Mouse (Mus musculus): ENCODE measurements around the gene Sys1. TPM values are rescaled to one million over a fixed set of nuclear protein-coding genes. Genes with fewer than 3 reads are reported as not detected.

The Sys1 gene
- total RNA-seq, 2 experiments from 2014 or later: 23.0 to 24.6 TPM

DNA sequence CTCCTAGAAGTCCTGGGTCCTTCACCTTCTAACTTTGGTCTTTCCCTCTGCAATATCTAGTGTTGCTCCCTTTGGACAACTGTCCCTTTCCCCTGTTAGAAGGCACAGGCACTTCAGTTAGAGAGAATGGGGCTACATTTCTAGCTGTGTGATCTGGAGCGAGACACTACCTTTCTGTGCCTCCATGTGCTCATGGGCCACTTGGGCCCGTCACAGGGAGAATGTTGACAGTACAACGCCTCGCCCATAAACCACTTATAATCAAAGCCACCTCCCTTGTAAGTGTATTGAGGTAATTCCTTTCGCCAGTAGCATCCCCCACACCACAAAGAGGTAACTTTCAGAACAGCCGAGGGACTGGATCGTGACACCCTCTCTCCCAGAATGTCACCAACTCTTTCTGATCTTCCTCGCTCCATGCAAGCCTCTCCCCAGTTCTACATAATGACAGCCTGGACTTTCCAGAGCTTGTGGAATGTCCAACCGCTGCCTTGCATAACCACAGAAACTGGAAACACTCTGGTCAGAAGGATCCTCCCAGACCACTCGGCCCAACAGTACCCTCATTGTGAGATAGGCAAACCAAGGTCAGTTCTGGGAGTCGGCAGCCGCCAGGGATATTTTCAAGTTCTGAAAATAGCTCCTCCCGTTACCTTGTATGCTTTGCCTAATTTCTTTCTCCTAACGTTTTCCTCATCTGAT is 7.3 kb upstream of the Sys1 start:
- intact Hi-C loops (cut with DNase I): no loop called here
- DNase-seq: no peak

GRCm38 (mm10) chr2:164452000-164452676 is 4.6 kb upstream of the Sys1 start:
- DNase-seq: peak; percentile 67 to 73

DNA sequence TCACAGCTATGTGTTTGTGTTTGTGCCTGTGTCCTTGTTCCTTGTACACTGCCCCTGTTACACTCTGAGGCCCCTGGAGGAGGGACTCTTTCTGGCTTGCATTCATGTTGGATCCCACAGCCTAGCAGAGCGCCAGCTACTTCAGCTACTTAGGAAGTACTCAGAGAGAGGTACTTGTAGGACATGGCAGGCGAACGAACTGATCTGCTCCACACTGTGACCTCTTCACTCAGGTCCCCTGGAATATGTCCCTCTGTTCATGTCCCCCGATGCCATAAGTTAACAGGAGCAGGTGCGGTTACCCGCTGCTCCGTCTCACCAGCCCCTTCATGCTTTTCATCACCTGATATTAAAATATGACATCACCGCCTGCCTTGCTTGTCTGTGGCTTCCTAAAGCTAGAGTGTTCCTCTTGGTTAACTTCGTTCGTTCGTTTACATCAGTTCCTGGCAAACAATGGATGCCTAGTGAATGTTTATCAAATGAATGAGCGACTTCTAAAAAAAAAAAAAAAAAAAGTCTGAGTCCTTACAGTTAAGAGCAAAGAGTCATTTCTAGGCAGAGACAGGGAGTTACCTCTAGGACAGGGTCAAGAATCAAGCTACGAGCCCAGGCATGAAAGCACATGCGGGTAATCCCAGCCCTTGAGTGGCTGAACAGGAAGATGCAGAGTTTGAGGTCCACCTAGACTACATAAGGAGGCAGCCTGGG is 3.6 kb upstream of the Sys1 start:
- intact Hi-C loops (cut with DNase I): no loop called here
- DNase-seq: peak in 1 of 2 experiments; percentile 34

More at GRCm38 (mm10) chr2:164452000-164452676, 4.6 kb upstream of the Sys1 start:
- intact Hi-C loops (cut with DNase I): no loop called here

DNA sequence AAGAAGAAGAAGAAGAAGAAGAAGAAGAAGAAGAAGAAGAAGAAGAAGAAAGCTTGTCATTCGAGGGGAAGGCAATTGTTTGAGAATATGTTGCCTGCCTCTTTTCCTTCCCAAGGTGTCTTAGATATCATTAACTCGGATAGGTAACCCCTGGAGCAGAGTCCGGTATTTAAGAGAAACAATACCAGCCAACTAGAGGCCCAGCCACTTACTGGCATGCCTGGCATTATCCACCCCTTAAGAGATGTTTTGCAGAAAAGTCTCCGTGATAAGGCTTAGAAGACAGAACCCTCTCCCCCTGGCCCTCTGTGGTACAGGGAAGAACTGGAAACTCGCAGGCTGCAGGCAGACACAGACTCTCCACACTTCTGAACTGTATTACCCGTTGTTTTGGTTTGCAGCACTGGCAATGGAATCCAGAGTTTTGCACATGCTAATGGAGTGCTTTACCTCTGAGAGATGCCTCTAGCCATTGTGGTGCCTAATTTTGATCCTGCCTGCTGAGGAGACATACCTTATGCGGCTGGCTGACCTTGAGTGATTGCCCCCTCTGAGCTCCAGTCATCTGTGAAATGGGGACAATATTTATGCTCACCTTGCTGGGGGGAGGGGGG is 2.8 kb upstream of the Sys1 start:
- intact Hi-C loops (cut with DNase I): no loop called here
- DNase-seq: no peak

- peak; percentile 81 to 85 for DNase-seq
- intact Hi-C loops (cut with DNase I): no loop called here
Observed at GRCm38 (mm10) chr2:164454846-164455245, 1.9 kb upstream of the Sys1 start.

DNA sequence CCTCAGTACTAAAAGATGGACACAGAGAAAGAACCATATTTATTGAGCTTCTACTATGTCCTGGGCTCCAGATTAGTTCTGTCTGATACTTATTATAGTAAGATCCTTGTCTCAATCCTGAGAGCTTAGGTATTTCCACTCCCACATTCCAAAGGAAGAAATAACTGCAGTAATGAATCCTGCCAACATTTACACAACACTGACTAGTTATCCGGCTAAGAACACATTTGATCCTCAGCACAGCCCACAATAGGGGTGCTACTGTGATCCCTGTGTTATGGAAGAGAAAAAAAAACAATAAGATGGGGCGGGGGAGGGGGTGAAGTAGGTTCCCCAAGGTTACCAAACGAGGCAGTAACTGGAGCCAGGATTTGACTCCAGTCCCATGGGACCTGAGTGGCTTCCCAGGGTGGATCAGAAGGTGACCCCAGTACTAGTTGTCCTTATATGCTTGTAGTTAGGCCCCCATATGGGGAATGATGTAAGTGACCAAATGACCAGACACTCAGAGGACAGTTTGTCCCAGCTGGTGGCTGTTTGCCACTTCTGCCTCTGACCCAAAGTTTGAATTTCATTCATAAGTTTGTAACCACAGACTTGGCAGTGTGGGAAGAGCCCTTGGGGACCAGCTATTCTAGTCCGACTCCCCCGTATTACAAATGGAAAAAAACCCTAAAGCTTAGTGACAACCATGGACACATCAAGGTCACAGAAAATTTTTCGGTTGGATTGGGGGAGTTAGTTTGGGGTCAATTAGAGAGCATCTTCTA is 1.2 kb upstream of the Sys1 start:
- intact Hi-C loops (cut with DNase I): no loop called here
- peak; percentile 64 to 71 for DNase-seq

GRCm38 (mm10) chr2:164456413-164456812 is 351 bp upstream of the Sys1 start:
- no peak for DNase-seq
- intact Hi-C loops (cut with DNase I): no loop called here

GRCm38 (mm10) chr2:164457942-164458341 is 1.2 kb downstream of the Sys1 start:
- intact Hi-C loops (cut with DNase I): no loop called here
- no peak for DNase-seq

GRCm38 (mm10) chr2:164458535-164458934 is 1.8 kb downstream of the Sys1 start:
- DNase-seq: no peak
- intact Hi-C loops (cut with DNase I): no loop called here

DNA sequence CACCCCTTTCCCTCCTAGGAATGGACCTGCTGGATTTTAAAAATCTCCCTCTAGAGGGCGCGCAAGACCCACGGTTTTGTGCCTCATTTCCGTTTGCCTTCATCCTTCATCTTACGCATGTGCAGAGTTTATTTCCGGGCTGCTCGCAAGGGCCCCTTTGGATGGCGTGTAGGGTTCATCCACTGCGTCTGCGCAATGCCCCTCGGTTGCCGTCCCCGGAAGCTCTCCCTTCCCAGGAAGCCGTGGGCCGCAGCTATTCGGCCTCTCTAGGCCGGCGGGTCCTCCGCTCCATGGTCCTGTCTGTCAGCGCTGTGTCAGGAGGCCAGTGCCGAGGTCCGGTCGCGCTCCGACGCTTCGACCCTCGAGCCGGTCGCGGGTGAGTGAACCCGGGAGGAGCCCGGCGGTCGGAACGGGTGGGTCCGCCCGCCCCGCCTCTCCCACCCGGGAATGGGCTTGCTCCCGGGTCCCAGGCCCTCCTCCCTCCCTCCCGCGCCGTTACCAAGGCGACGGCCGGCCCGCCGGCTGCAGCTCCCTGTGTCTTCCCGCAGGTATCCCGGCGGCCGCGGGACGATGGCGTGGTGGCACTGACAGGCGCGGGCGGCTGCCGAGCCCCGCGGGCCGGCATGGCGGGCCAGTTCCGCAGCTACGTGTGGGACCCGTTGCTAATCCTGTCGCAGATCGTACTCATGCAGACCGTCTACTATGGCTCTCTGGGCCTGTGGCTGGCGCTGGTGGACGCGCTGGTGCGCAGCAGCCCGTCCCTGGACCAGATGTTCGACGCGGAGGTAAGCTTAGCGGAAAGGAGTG is 4.2 kb downstream of the Sys1 start, which contains the start of gene Gm20458:
Gm20458 (plus strand) TSS at position 223 of the 807 bp plus-strand sequence.
- intact Hi-C loops (cut with DNase I): loop anchor here (1.0 to 2.0 kb wide), 3 partner anchors 25 to 58 kb away; partner anchors contain the start of genes Dbndd2 and Pigt
- peak; percentile 91 to 93 for DNase-seq

DNA sequence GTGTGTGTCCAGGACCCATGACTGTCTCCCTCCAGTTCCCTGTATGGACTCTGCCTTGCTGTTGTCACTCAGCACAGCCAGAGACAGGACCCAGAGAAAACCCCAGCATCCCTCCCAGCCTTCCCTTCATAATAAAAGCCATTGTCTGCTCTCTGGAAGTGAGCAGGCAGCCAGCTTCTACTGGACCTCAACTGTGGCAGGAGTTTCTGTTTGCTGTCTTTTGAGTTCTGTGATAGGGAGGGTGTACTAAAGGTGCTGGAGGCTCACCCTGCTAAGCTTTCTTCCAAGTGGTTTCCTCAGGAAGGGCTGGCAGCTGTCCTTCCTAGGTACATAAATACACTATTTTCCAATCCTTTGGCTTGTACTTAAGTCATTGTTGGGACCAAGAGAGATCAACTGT is 8.4 kb downstream of the Sys1 start:
- DNase-seq: no peak
- intact Hi-C loops (cut with DNase I): no loop called here

DNA sequence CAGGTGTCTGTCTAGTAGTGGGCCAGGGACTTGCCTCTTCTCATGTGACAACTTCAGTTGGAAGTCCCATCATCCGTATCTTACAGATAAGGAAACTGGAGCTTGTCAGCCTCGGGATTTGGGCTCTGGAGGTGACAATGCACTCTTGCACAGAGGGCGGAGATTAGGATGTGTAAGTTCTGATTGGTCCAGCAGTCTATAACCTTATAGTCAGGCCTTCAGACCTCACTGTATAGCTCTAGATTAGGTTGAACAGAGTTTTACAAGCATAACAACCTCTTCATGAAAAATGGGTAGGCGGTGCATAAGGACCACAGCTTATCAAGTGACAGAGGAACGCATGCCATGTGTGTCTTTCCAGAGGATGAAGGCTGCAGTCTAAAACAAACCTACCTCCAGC is 10.0 kb downstream of the Sys1 start:
- intact Hi-C loops (cut with DNase I): no loop called here
- no peak for DNase-seq

GRCm38 (mm10) chr2:164470254-164470653 is 13.5 kb downstream of the Sys1 start:
- peak; percentile 57 to 63 for DNase-seq
- intact Hi-C loops (cut with DNase I): loop anchor here (1.0 kb wide), 1 partner anchor 48 kb away; no protein-coding TSS in a partner anchor

GRCm38 (mm10) chr2:164473624-164474023 is 16.9 kb downstream of the Sys1 start, which contains the start of gene Trp53tg5:
TSS of gene Trp53tg5 (minus strand) at chr2:164473724.
- no peak for DNase-seq
- intact Hi-C loops (cut with DNase I): no loop called here

DNA sequence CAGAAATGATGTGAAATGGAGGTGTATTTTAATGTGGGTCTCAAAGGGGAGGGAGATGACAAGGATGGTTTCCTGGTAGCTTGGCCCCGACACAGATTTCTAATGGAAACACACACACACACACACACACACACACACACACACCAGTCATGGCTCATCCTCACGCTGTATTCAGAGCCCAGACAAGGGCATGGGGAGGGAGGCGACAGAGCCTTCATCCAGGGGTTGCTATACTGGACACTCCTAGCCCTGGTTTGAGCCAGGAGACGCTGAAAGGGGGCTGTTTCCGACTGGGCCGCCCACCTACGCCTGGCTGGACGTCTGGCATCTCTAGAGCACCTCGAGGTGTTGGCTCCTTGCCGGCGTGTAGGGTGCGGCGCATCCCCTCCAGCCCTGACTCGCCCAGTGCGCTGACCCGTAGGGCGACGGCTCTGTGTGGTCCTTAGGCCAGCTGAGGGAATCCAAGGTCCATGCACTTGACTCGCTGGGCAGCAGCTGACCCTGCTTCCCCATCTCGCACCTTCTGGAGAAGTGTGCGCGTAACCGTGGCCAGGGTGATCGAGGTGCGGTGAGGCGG is 29.0 kb downstream of the Sys1 start, which contains the start of gene Dbndd2:
Dbndd2 (plus strand) TSS at position 426 of the 577 bp plus-strand sequence.
- intact Hi-C loops (cut with DNase I): loop anchor here (1.0 kb wide), 2 partner anchors 24 to 28 kb away; no protein-coding TSS in a partner anchor
- DNase-seq: peak; percentile 59 to 65

DNA sequence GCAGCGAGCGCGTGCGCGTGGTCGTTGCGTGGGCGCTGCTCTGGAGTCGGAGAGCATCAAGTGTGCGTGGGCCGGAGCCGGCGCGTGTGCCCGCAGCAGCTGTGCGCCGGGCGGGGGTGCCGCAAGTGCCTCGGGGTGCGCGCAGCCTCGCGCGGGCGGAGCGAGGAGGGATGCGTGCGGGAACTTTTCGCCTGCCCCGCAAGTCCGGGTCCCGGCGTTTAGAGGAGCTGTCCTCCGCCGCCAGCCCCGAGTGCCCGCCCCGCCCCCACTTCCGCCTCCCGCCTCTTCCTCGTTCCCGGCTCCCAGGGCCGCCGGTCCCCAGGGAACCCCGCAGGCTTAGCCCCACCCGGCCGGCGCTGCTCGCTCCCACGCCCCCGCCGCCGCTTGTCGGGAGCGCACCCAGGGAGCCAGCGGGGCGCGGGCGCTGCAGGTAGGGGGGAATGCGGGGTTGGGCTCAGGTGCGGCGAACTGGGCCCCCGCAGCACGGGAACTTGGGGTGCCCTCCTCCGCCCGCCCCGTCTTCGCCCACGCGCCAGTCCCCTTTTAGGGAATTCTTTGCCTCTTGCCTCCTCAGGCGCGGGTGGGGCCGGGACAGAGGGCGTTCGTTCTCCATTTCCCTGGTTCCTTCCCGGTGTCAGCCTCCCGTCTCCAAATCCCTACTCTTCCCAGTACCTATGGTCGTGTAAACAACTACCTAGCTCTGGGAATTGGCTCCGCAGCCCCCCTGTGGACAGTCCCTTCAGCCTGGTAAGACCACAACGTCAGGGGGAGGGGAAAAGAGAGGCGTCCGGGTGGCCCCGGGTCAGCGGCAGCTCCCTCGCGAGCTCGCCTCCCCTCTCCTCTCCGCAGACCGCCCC is 29.7 kb downstream of the Sys1 start:
- peak; percentile 80 to 85 for DNase-seq
- intact Hi-C loops (cut with DNase I): loop anchor here (1.0 kb wide), 2 partner anchors 25 to 27 kb away; no protein-coding TSS in a partner anchor

- intact Hi-C loops (cut with DNase I): no loop called here
- no peak for DNase-seq
Observed at GRCm38 (mm10) chr2:164487115-164487527, 30.4 kb downstream of the Sys1 start.

DNA sequence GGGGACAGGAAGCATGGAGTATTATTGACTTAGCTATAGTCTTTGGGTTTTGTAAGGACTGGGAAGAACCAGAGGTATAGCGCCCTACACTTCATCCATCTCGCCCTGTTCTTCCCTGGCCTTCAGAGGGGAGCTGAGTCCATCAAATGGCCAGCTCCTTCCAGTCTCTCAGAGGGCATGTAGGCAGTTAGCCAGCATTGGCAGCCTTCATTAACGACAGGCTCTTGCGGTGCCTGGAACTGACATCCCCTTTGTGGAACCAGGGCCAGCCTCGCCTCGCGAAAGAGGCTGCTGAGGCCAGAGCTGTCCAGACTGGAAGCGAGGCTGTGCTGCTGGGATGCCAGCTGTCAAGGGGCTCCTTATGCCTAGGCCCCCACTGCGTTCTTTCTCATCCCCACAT is 31.0 kb downstream of the Sys1 start:
- DNase-seq: no peak
- intact Hi-C loops (cut with DNase I): no loop called here

Data from heart, postnatal 36 days (tissue).